ENCODE assay signal across 14 mouse cellular contexts in genomic region chr17:14475778-14476647, GRCm38 (mm10).
DNase-seq lines count a peak whose midpoint lies in the region; ATAC-seq and TF ChIP-seq lines count a peak whose summit lies in the region.
"Had no signal": no experiment of that assay in that cellular context is flagged by ENCODE, and none has a peak within 500 bp of the region (broad histone marks: within the 10 kb centered on the region; RNA-seq: fewer than 3 reads in every experiment).

No protein-coding gene starts in this region.

- WGBS in embryonic facial prominence, embryonic 13.5 days, result 24% methylated on average over 23 of the region's 23 CpGs
- 14% methylated on average over 23 of the region's 23 CpGs for WGBS in limb, embryonic 14.5 days
- WGBS in forebrain, embryonic 15.5 days, result 68% methylated on average over 23 of the region's 23 CpGs

- H3K4me3 ChIP-seq in embryonic facial prominence, embryonic 13.5 days, result no peak overlapping the region
- H3K4me3 ChIP-seq in limb, embryonic 14.5 days (replicated peaks; ENCODE audit: low read length), result no peak overlapping the region
- no peak overlapping the region for H3K4me3 ChIP-seq in forebrain, embryonic 15.5 days
- H3K4me3 ChIP-seq: left cerebral cortex, adult 2 months; liver, embryonic 15.5 days; midbrain, embryonic 10.5 days; neural tube, embryonic 12.5 days had no signal

- DNase-seq in heart, adult 11 months, result peak; percentile 79
- no peak for DNase-seq in heart, adult 8-10 months (ENCODE audit: low spot score)
- peak; percentile 30 for DNase-seq in kidney, postnatal 10 days
- DNase-seq in kidney, postnatal 36 days, result no peak
- DNase-seq in limb, embryonic 14.5 days (ENCODE audit: low spot score), result peak; percentile 59
- DNase-seq in right cerebral cortex, postnatal 14 days, result no peak
- DNase-seq: adrenal gland, postnatal 10 days; kidney, adult 2 months had no signal

- TF ChIP-seq POLR2A in limb, embryonic 14.5 days (IDR thresholded peaks at IDR 0.05; ENCODE audit: borderline replicate concordance, extremely low read depth, insufficient read depth, insufficient read length), result no peak

- H3K4me1 ChIP-seq in embryonic facial prominence, embryonic 13.5 days, result peaks cover 32% of the 10 kb centered on the region
- H3K4me1 ChIP-seq in limb, embryonic 14.5 days (ENCODE audit: control insufficient read depth, insufficient read depth, low read length), result peaks cover 27% of the 10 kb centered on the region
- peaks cover 3% of the 10 kb centered on the region; the same call in 1 of the 2 replicates for H3K4me1 ChIP-seq in forebrain, embryonic 15.5 days
- H3K4me1 ChIP-seq: liver, embryonic 15.5 days; neural tube, embryonic 12.5 days had no signal

- no peaks in the 10 kb centered on the region for H3K9me3 ChIP-seq in embryonic facial prominence, embryonic 13.5 days
- H3K9me3 ChIP-seq in limb, embryonic 14.5 days (ENCODE audit: control insufficient read depth, low read length), result no peaks in the 10 kb centered on the region
- no peaks in the 10 kb centered on the region for H3K9me3 ChIP-seq in forebrain, embryonic 15.5 days
- H3K9me3 ChIP-seq: liver, embryonic 15.5 days; midbrain, embryonic 10.5 days; neural tube, embryonic 12.5 days had no signal

- no peak for ATAC-seq in embryonic facial prominence, embryonic 13.5 days (ENCODE audit: insufficient number of reproducible peaks, insufficient read depth, low FRiP score, low TSS enrichment, low read depth)
- peak; percentile 77 for ATAC-seq in limb, embryonic 14.5 days (ENCODE audit: low FRiP score, low read depth)
- no peak for ATAC-seq in forebrain, embryonic 15.5 days (replicated peaks)

- peak overlapping the region; percentile 9; the same call in 1 of the 2 replicates for H3K4me2 ChIP-seq in embryonic facial prominence, embryonic 13.5 days
- peak overlapping the region; percentile 20; the same call in 1 of the 2 replicates for H3K4me2 ChIP-seq in limb, embryonic 14.5 days (replicated peaks; ENCODE audit: low read depth, low read length, severe bottlenecking)
- no peak overlapping the region for H3K4me2 ChIP-seq in forebrain, embryonic 15.5 days (replicated peaks)
- H3K4me2 ChIP-seq: liver, embryonic 15.5 days; neural tube, embryonic 12.5 days had no signal

- no peaks in the 10 kb centered on the region for H3K36me3 ChIP-seq in embryonic facial prominence, embryonic 13.5 days
- H3K36me3 ChIP-seq in limb, embryonic 14.5 days (ENCODE audit: control insufficient read depth, insufficient read depth, low read length), result no peaks in the 10 kb centered on the region
- H3K36me3 ChIP-seq in forebrain, embryonic 15.5 days, result no peaks in the 10 kb centered on the region
- H3K36me3 ChIP-seq: liver, embryonic 15.5 days; midbrain, embryonic 10.5 days; neural tube, embryonic 12.5 days had no signal

- H3K27ac ChIP-seq in embryonic facial prominence, embryonic 13.5 days, result peak overlapping the region; percentile 68
- H3K27ac ChIP-seq in limb, embryonic 14.5 days (replicated peaks; ENCODE audit: low read depth, low read length), result peak overlapping the region; percentile 48; the same call in 1 of the 2 replicates
- no peak overlapping the region for H3K27ac ChIP-seq in forebrain, embryonic 15.5 days (replicated peaks)
- H3K27ac ChIP-seq: left cerebral cortex, adult 2 months; liver, embryonic 15.5 days; midbrain, embryonic 10.5 days; neural tube, embryonic 12.5 days had no signal

- H3K9ac ChIP-seq in embryonic facial prominence, embryonic 13.5 days, result no peak overlapping the region
- H3K9ac ChIP-seq in limb, embryonic 14.5 days (ENCODE audit: low read depth, low read length, severe bottlenecking), result peak overlapping the region; percentile 5; the same call in 1 of the 2 replicates
- no peak overlapping the region for H3K9ac ChIP-seq in forebrain, embryonic 15.5 days (replicated peaks)
- H3K9ac ChIP-seq: liver, embryonic 15.5 days; neural tube, embryonic 12.5 days had no signal

- H3K27me3 ChIP-seq in embryonic facial prominence, embryonic 13.5 days, result peaks cover 6% of the 10 kb centered on the region; the same call in 1 of the 2 replicates
- H3K27me3 ChIP-seq in limb, embryonic 14.5 days (ENCODE audit: control insufficient read depth, insufficient read depth, low read length), result 0 out of 2 replicates have a peak, but pooled peaks cover 3% of the 10 kb centered on the region
- H3K27me3 ChIP-seq in forebrain, embryonic 15.5 days, result no peaks in the 10 kb centered on the region
- H3K27me3 ChIP-seq: liver, embryonic 15.5 days; neural tube, embryonic 12.5 days had no signal

Comparison
In these comparisons a context has a peak if more than half of its experiments do, and no peak if none do; other contexts are left out.
1. DNase-seq: peak in heart, adult 11 months (single experiment), kidney, postnatal 10 days (single experiment) and limb, embryonic 14.5 days (single experiment); none in heart, adult 8-10 months (single experiment), kidney, postnatal 36 days (0 of 2) and right cerebral cortex, postnatal 14 days (single experiment).